Mouse (Mus musculus) regulatory T cell (primary cell): Measurements from ENCODE around the gene Olfr571.

Experiments
- in situ Hi-C: fragments of 300-600 bp; cut with MboI, MseI; formaldehyde crosslinking; loops from one replicate; pipeline ENCODE4 v1.15.1; 2025; ENCODE audit warnings: high pct_unique_total_duplicates

The Olfr571 gene

GRCm38 (mm10) chr7:102917032-102917875 is at the start of gene Olfr571:
TSS of gene Olfr571 (minus strand) at chr7:102917536.
- in situ Hi-C loops = no loop called here

- in situ Hi-C loops = no loop called here
These were observed 45.0 kb upstream of the Olfr571 start, which contains the start of gene Olfr576 for GRCm38 (mm10) chr7:102962360-102962759. TSS of gene Olfr576 (plus strand) at chr7:102962660.

GRCm38 (mm10) chr7:102958593-102958992 is 41.3 kb upstream of the Olfr571 start, which contains the start of gene Olfr575:
TSS of gene Olfr575 (minus strand) at chr7:102958775.
- in situ Hi-C loops = no loop called here

- in situ Hi-C loops = no loop called here
These were observed 40.8 kb upstream of the Olfr571 start for GRCm38 (mm10) chr7:102958137-102958536.

- in situ Hi-C loops = no loop called here
These were observed 33.4 kb upstream of the Olfr571 start for GRCm38 (mm10) chr7:102950732-102951131.

GRCm38 (mm10) chr7:102948167-102948566 is 30.8 kb upstream of the Olfr571 start, which contains the start of gene Olfr574:
TSS of gene Olfr574 (plus strand) at chr7:102948467.
- in situ Hi-C loops = no loop called here

- in situ Hi-C loops = no loop called here
These were observed 26.1 kb upstream of the Olfr571 start for GRCm38 (mm10) chr7:102943417-102943816.

- in situ Hi-C loops = no loop called here
These were observed 25.1 kb upstream of the Olfr571 start, which contains the start of gene Olfr573-ps1 for GRCm38 (mm10) chr7:102942475-102942874. TSS of gene Olfr573-ps1 (minus strand) at chr7:102942575.

- in situ Hi-C loops = no loop called here
These were observed 9.8 kb upstream of the Olfr571 start for GRCm38 (mm10) chr7:102927105-102927504.

- in situ Hi-C loops = loop anchor here (5.0 kb wide), 2 partner anchors 227 to 412 kb away; partner anchors contain the start of gene Olfr557
These were observed 6.8 kb upstream of the Olfr571 start, which contains the start of gene Olfr572 for GRCm38 (mm10) chr7:102924109-102924508. TSS of gene Olfr572 (plus strand) at chr7:102924409.

- in situ Hi-C loops = loop anchor here (5.0 kb wide), 2 partner anchors 222 to 407 kb away; partner anchors contain the start of gene Olfr557
These were observed 2.3 kb upstream of the Olfr571 start for GRCm38 (mm10) chr7:102919632-102920031.

- in situ Hi-C loops = no loop called here
These were observed 931 bp downstream of the Olfr571 start for GRCm38 (mm10) chr7:102916405-102916804.

- in situ Hi-C loops = no loop called here
These were observed 2.1 kb downstream of the Olfr571 start for GRCm38 (mm10) chr7:102915261-102915660.

- in situ Hi-C loops = no loop called here
These were observed 26.6 kb downstream of the Olfr571 start, which contains the start of gene Olfr569 for GRCm38 (mm10) chr7:102890782-102891181. TSS of gene Olfr569 (minus strand) at chr7:102890882.

GRCm38 (mm10) chr7:102876822-102877221 is 40.5 kb downstream of the Olfr571 start, which contains the start of gene Olfr568:
TSS of gene Olfr568 (plus strand) at chr7:102877122.
- in situ Hi-C loops = no loop called here

- in situ Hi-C loops = no loop called here
These were observed 58.7 kb downstream of the Olfr571 start, which contains the start of gene Olfr566 for GRCm38 (mm10) chr7:102858665-102859064. TSS of gene Olfr566 (minus strand) at chr7:102858765.

- in situ Hi-C loops = no loop called here
These were observed 61.5 kb downstream of the Olfr571 start for GRCm38 (mm10) chr7:102855807-102856206.
